Mouse (Mus musculus) heart, embryonic 12.5 days (tissue): Measurements from ENCODE around the gene Rars. TPM values are rescaled to one million over a fixed set of nuclear protein-coding genes. Genes with fewer than 3 reads are reported as not detected.

ENCODE experiments used
- ATAC-seq: fragments of 200-750 bp; cut with Nextera tagmentation; 2 replicates; pipeline ENCODE4 v1.8.0; 2017; ENCODE audit warnings: moderate TSS enrichment, moderate library complexity; ENCODE audit not compliant: insufficient number of reproducible peaks, low FRiP score
- H3K27ac ChIP-seq: fragments of 300-500 bp; sonication (generic); 2 replicates; pipeline ENCODE4 v1.5.1; 2016; ENCODE audit warnings: mild to moderate bottlenecking, moderate library complexity; ENCODE audit not compliant: poor library complexity, severe bottlenecking
- H3K27me3 ChIP-seq: fragments of 300-500 bp; sonication (generic); replicated peaks from 2 replicates; pipeline ENCODE4 v1.6.1; 2016; ENCODE audit warnings: mild to moderate bottlenecking, moderate library complexity
- H3K36me3 ChIP-seq: fragments of 300-500 bp; sonication (generic); 2 replicates; pipeline ENCODE4 v1.6.1; 2016; ENCODE audit warnings: mild to moderate bottlenecking, moderate library complexity
- H3K4me1 ChIP-seq: fragments of 300-500 bp; sonication (generic); replicated peaks from 2 replicates; pipeline ENCODE4 v1.6.1; 2016; ENCODE audit warnings: mild to moderate bottlenecking
- H3K4me2 ChIP-seq: fragments of 300-500 bp; sonication (generic); 2 replicates; pipeline ENCODE4 v1.6.1; 2016; ENCODE audit warnings: mild to moderate bottlenecking, moderate library complexity
- H3K4me3 ChIP-seq: fragments of 300-500 bp; sonication (generic); 2 replicates; pipeline ENCODE4 v1.5.1; 2016; ENCODE audit warnings: mild to moderate bottlenecking
- H3K9ac ChIP-seq: fragments of 300-500 bp; sonication (generic); 2 replicates; pipeline ENCODE4 v1.6.1; 2016; ENCODE audit warnings: mild to moderate bottlenecking, moderate library complexity
- H3K9me3 ChIP-seq: fragments of 300-500 bp; sonication (generic); replicated peaks from 2 replicates; pipeline ENCODE4 v1.6.1; 2016; ENCODE audit warnings: mild to moderate bottlenecking, moderate library complexity
- WGBS: fragments of 180-500 bp; shearing (Covaris S2); methylation state at CpG from one replicate; pipeline ENCODE4 v1.1.7; 2016; 5-methylcytosine and 5-hydroxymethylcytosine counted together
- microRNA counts: library from miRNA; unstranded; fragments of <30 nt; microRNA quantifications from one replicate; lab custom pipeline; 2017
- microRNA-seq: library from miRNA; unstranded; fragments of <30 nt; microRNA quantifications from one replicate; pipeline ENCODE4, GENCODE M21; 2017
- polyA plus RNA-seq: library from polyadenylated mRNA; unstranded; fragments of >200 nt; fragmentation: Nextera tagmentation; extraction: Ambion mirVana; gene quantifications from 2 replicates; pipeline ENCODE4 v1.2.1, GENCODE M21; 2016

Gene Rars
- polyA plus RNA-seq, 1 experiment from 2014 or later: 73.8 TPM

DNA sequence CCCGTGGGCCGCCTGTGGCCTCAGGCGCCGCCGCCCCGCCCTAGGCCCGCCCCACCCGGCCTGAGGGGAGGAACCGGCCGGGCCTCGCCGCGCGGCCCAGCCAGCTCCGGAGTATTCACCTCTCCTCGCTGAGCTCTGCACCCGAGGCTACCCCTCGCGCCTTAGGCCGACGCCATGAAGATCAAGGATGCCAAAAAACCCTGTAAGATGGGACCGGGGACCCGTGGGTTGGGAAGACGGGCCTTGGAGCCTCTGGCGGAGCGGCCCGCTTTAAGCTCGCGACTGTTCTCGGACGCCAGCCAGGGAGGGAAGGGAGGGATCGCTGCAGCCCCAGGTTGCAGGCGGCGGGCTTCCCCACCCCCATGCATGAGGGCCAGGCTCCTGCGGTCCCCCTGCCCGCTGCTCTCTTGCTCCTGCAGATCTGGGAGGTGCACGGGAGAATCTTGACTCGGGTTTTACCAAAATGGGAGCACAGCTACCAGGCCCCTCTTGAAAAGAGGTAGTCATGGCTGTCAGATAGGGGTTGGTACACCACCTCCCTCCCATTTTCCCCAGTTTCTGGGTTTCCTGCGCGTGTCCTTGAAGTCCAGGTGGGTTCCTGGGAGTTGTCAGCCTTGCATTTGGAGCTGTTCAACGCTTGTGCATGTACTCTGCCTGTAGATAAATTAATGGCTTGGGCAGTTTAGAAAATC, 64.4 kb downstream of the Rars start:
- Histone ChIP-seq H3K9me3 (no peaks in the 10 kb centered on the region), H3K36me3 (peaks cover 5% of the 10 kb centered on the region), H3K9ac (peak overlapping the region; percentile 90), H3K4me2 (peak overlapping the region; percentile 93), H3K27ac (peak overlapping the region; percentile 89), H3K4me1 (peaks cover 14% of the 10 kb centered on the region), H3K4me3 (peak overlapping the region; percentile 69), H3K27me3 (peaks cover 8% of the 10 kb centered on the region; the same call in 1 of the 2 replicates)
- ATAC-seq: peak; percentile 93
- WGBS: under 1% methylated on average over 35 of the region's 41 CpGs

GRCm38 (mm10) chr11:35769188-35769745, 65.0 kb downstream of the Rars start, which contains the start of gene Pank3:
Pank3 (plus strand) TSS chr11:35769484.
- ATAC-seq: peak; percentile 99
- WGBS: under 1% methylated on average over 50 of the region's 50 CpGs

GRCm38 (mm10) chr11:35766845-35767244, 67.5 kb downstream of the Rars start:
- Histone ChIP-seq H3K4me2 (no peak overlapping the region), H3K9me3 (no peaks in the 10 kb centered on the region), H3K4me1 (peaks cover 13% of the 10 kb centered on the region), H3K4me3 (no peak overlapping the region), H3K36me3 (no peaks in the 10 kb centered on the region), H3K27ac (no peak overlapping the region), H3K27me3 (peaks cover 8% of the 10 kb centered on the region; the same call in 1 of the 2 replicates), H3K9ac (no peak overlapping the region)
- WGBS: 86% methylated on average over 5 of the region's 5 CpGs
- no peak for ATAC-seq

More at GRCm38 (mm10) chr11:35769188-35769745, 65.0 kb downstream of the Rars start, which contains the start of gene Pank3:
- H3K27ac ChIP-seq: peak within 1 kb of the TSS; percentile 89
- peak within 1 kb of the TSS; percentile 69 for H3K4me3 ChIP-seq
- peaks cover 14% of the 10 kb centered on the region for H3K4me1 ChIP-seq
- H3K9me3 ChIP-seq: no peaks in the 10 kb centered on the region
- peak within 1 kb of the TSS; percentile 93 for H3K4me2 ChIP-seq
- peaks cover 5% of the 10 kb centered on the region for H3K36me3 ChIP-seq
- H3K27me3 ChIP-seq: peaks cover 8% of the 10 kb centered on the region; the same call in 1 of the 2 replicates
- peak within 1 kb of the TSS; percentile 90 for H3K9ac ChIP-seq

DNA sequence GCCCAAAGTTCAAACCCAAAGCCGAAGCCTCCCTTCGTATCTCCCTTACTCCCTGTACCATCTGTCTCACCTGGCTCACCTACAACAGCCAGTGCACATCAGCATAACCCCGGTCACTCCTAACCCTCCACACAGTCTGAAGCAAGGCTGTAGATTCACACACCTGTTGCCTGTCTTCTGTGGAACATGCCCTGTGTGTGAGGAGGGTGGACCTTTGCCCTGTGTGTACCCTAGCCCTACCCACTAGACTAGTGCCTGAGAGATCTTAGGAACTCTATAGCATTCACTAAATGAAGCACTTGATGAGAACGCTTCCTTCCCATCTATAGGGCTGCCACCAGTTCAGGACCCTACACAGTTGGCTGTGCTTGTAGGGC, 73.7 kb downstream of the Rars start:
- Histone ChIP-seq H3K4me1 (peaks cover 4% of the 10 kb centered on the region; the same call in 1 of the 2 replicates), H3K36me3 (no peaks in the 10 kb centered on the region), H3K27ac (no peak overlapping the region), H3K9ac (no peak overlapping the region), H3K4me3 (no peak overlapping the region), H3K4me2 (no peak overlapping the region), H3K9me3 (no peaks in the 10 kb centered on the region), H3K27me3 (0 out of 2 replicates have a peak, but pooled peaks cover 4% of the 10 kb centered on the region)
- no peak for ATAC-seq
- WGBS: 91% methylated on average over 4 of the region's 4 CpGs

GRCm38 (mm10) chr11:35760001-35760626, 74.2 kb downstream of the Rars start:
- 48% methylated on average over 7 of the region's 7 CpGs for WGBS
- ATAC-seq: no peak
- H3K4me3 ChIP-seq: no peak overlapping the region
- no peak overlapping the region for H3K27ac ChIP-seq
- peaks cover 4% of the 10 kb centered on the region; the same call in 1 of the 2 replicates for H3K4me1 ChIP-seq
- H3K4me2 ChIP-seq: no peak overlapping the region
- no peaks in the 10 kb centered on the region for H3K9me3 ChIP-seq
- no peaks in the 10 kb centered on the region for H3K36me3 ChIP-seq
- H3K27me3 ChIP-seq: 0 out of 2 replicates have a peak, but pooled peaks cover 4% of the 10 kb centered on the region
- H3K9ac ChIP-seq: no peak overlapping the region

MicroRNAs encoded within 50 kb of the gene (microRNA counts, 519-probe panel; counts per million panel counts)
- 6,224 counts per million, percentile 81 among the panel's probes with 10 or more counts for microRNA mmu-miR-103 (lab: Ali Mortazavi, UCI)

Small RNA genes lying within 50 kb of the gene (microRNA-seq; reads per million reads assigned to microRNA genes)
- 4.5 reads per million, percentile 15 among the genes with 10 or more reads in this experiment for gene Mir103-1

Other genes with a start within 250 kb of the Rars start
- 15.0 and 16.0 TPM in 2 replicates for gene Pank3, start 65.0 kb downstream of the Rars start, polyA plus RNA-seq
- not detected in 2 replicates for gene Fbll1, start 35.6 kb downstream of the Rars start, polyA plus RNA-seq
- gene Wwc1, start 146.0 kb upstream of the Rars start, polyA plus RNA-seq: 3.4 and 3.8 TPM in 2 replicates